Mouse (Mus musculus) neural tube, embryonic 12.5 days (tissue): Measurements from ENCODE around the gene Pdlim1. TPM values are rescaled to one million over a fixed set of nuclear protein-coding genes. Genes with fewer than 3 reads are reported as not detected.

Experiments
- ATAC-seq: fragments of 200-750 bp; cut with Nextera tagmentation; 2 replicates; pipeline ENCODE4 v1.8.0; 2017; ENCODE audit warnings: low read depth, mild to moderate bottlenecking, moderate TSS enrichment, moderate library complexity; ENCODE audit not compliant: low FRiP score
- H3K27ac ChIP-seq: fragments of 300-500 bp; sonication (generic); 2 replicates; pipeline ENCODE4 v1.5.1; 2016
- H3K27me3 ChIP-seq: fragments of 300-500 bp; sonication (generic); replicated peaks from 2 replicates; pipeline ENCODE4 v1.6.1; 2016; ENCODE audit warnings: mild to moderate bottlenecking
- H3K36me3 ChIP-seq: fragments of 300-500 bp; sonication (generic); 2 replicates; pipeline ENCODE4 v1.6.1; 2016; ENCODE audit warnings: mild to moderate bottlenecking
- H3K4me1 ChIP-seq: fragments of 300-500 bp; sonication (generic); 2 replicates; pipeline ENCODE4 v1.6.1; 2016
- H3K4me2 ChIP-seq: fragments of 300-500 bp; sonication (generic); replicated peaks from 2 replicates; pipeline ENCODE4 v1.6.1; 2016; ENCODE audit warnings: mild to moderate bottlenecking
- H3K4me3 ChIP-seq: fragments of 300-500 bp; sonication (generic); 2 replicates; pipeline ENCODE4 v1.5.1; 2016
- H3K9ac ChIP-seq: fragments of 300-500 bp; sonication (generic); 2 replicates; pipeline ENCODE4 v1.6.1; 2016; ENCODE audit warnings: mild to moderate bottlenecking
- H3K9me3 ChIP-seq: fragments of 300-500 bp; sonication (generic); 2 replicates; pipeline ENCODE4 v1.6.1; 2016; ENCODE audit warnings: mild to moderate bottlenecking
- WGBS: fragments of 180-500 bp; shearing (Covaris S2); methylation state at CpG from one replicate; pipeline ENCODE4 v1.1.7; 2016; 5-methylcytosine and 5-hydroxymethylcytosine counted together
- polyA plus RNA-seq: library from polyadenylated mRNA; unstranded; fragments of >200 nt; fragmentation: Nextera tagmentation; extraction: Ambion mirVana; gene quantifications from 2 replicates; pipeline ENCODE4 v1.2.1, GENCODE M21; 2016

Gene Pdlim1
- 81.2 and 89.2 TPM in 2 replicates for polyA plus RNA-seq

GRCm38 (mm10) chr19:40271308-40271892 is at the start of gene Pdlim1:
TSS of gene Pdlim1 (minus strand) at chr19:40271842.
- Histone ChIP-seq H3K4me3 (peak within 1 kb of the TSS; percentile 54), H3K4me2 (peak within 1 kb of the TSS; percentile 96), H3K4me1 (peaks cover 15% of the 10 kb centered on the region), H3K9me3 (no peaks in the 10 kb centered on the region), H3K36me3 (no peaks in the 10 kb centered on the region), H3K27me3 (peaks cover 30% of the 10 kb centered on the region), H3K9ac (peak within 1 kb of the TSS; percentile 56), H3K27ac (no peak within 1 kb of the TSS)
- peak; percentile 76 for ATAC-seq
- under 1% methylated on average over 54 of the region's 54 CpGs for WGBS

- H3K4me2 ChIP-seq: no peak overlapping the region
- no peak overlapping the region for H3K9ac ChIP-seq
- WGBS: 88% methylated on average over 3 of the region's 3 CpGs
- no peaks in the 10 kb centered on the region for H3K4me1 ChIP-seq
- H3K27me3 ChIP-seq: no peaks in the 10 kb centered on the region
- no peak overlapping the region for H3K4me3 ChIP-seq
- no peaks in the 10 kb centered on the region for H3K9me3 ChIP-seq
- ATAC-seq: no peak
- no peak overlapping the region for H3K27ac ChIP-seq
- peaks cover 23% of the 10 kb centered on the region; the same call in 1 of the 2 replicates for H3K36me3 ChIP-seq
These were observed 47.6 kb upstream of the Pdlim1 start for GRCm38 (mm10) chr19:40319199-40319598.

GRCm38 (mm10) chr19:40318511-40318910 is 46.9 kb upstream of the Pdlim1 start:
- H3K4me1 ChIP-seq: no peaks in the 10 kb centered on the region
- H3K9me3 ChIP-seq: no peaks in the 10 kb centered on the region
- no peak for ATAC-seq
- no peak overlapping the region for H3K4me3 ChIP-seq
- 43% methylated on average over 6 of the region's 6 CpGs for WGBS
- H3K4me2 ChIP-seq: no peak overlapping the region
- no peak overlapping the region for H3K27ac ChIP-seq
- H3K36me3 ChIP-seq: peaks cover 25% of the 10 kb centered on the region; the same call in 1 of the 2 replicates
- no peak overlapping the region for H3K9ac ChIP-seq
- no peaks in the 10 kb centered on the region for H3K27me3 ChIP-seq

- Histone ChIP-seq H3K27me3 (no peaks in the 10 kb centered on the region), H3K9ac (no peak overlapping the region), H3K4me2 (no peak overlapping the region), H3K9me3 (no peaks in the 10 kb centered on the region), H3K27ac (no peak overlapping the region), H3K4me1 (no peaks in the 10 kb centered on the region), H3K36me3 (peaks cover 25% of the 10 kb centered on the region; the same call in 1 of the 2 replicates), H3K4me3 (no peak overlapping the region)
- no peak for ATAC-seq
- 69% methylated on average over 4 of the region's 4 CpGs for WGBS
These were observed 45.4 kb upstream of the Pdlim1 start for GRCm38 (mm10) chr19:40317001-40317400.

- Histone ChIP-seq H3K4me1 (no peaks in the 10 kb centered on the region), H3K4me3 (no peak overlapping the region), H3K27ac (no peak overlapping the region), H3K9ac (no peak overlapping the region), H3K4me2 (no peak overlapping the region), H3K27me3 (no peaks in the 10 kb centered on the region), H3K9me3 (no peaks in the 10 kb centered on the region), H3K36me3 (peaks cover 35% of the 10 kb centered on the region)
- no peak for ATAC-seq
- 96% methylated on average over 11 of the region's 11 CpGs for WGBS
These were observed 42.6 kb upstream of the Pdlim1 start for GRCm38 (mm10) chr19:40314252-40314651.

GRCm38 (mm10) chr19:40311631-40312030 is 40.0 kb upstream of the Pdlim1 start:
- Histone ChIP-seq H3K9me3 (no peaks in the 10 kb centered on the region), H3K4me3 (no peak overlapping the region), H3K27ac (no peak overlapping the region), H3K4me2 (no peak overlapping the region), H3K4me1 (no peaks in the 10 kb centered on the region), H3K36me3 (peaks cover 45% of the 10 kb centered on the region), H3K27me3 (no peaks in the 10 kb centered on the region), H3K9ac (no peak overlapping the region)
- no peak for ATAC-seq
- 95% methylated on average over 8 of the region's 8 CpGs for WGBS

GRCm38 (mm10) chr19:40310410-40311130 is 38.9 kb upstream of the Pdlim1 start:
- Histone ChIP-seq H3K4me2 (no peak overlapping the region), H3K36me3 (peaks cover 36% of the 10 kb centered on the region), H3K4me3 (no peak overlapping the region), H3K9ac (no peak overlapping the region), H3K27ac (no peak overlapping the region), H3K27me3 (no peaks in the 10 kb centered on the region), H3K9me3 (no peaks in the 10 kb centered on the region), H3K4me1 (no peaks in the 10 kb centered on the region)
- ATAC-seq: no peak
- WGBS: 82% methylated on average over 15 of the region's 15 CpGs

GRCm38 (mm10) chr19:40309911-40310310 is 38.3 kb upstream of the Pdlim1 start:
- no peak for ATAC-seq
- Histone ChIP-seq H3K36me3 (peaks cover 36% of the 10 kb centered on the region), H3K27ac (no peak overlapping the region), H3K4me1 (no peaks in the 10 kb centered on the region), H3K4me3 (no peak overlapping the region), H3K4me2 (no peak overlapping the region), H3K9me3 (no peaks in the 10 kb centered on the region), H3K27me3 (no peaks in the 10 kb centered on the region), H3K9ac (no peak overlapping the region)
- 89% methylated on average over 12 of the region's 12 CpGs for WGBS

GRCm38 (mm10) chr19:40307550-40307949 is 35.9 kb upstream of the Pdlim1 start:
- Histone ChIP-seq H3K4me2 (no peak overlapping the region), H3K4me1 (no peaks in the 10 kb centered on the region), H3K27ac (no peak overlapping the region), H3K9me3 (no peaks in the 10 kb centered on the region), H3K27me3 (no peaks in the 10 kb centered on the region), H3K4me3 (no peak overlapping the region), H3K36me3 (peaks cover 33% of the 10 kb centered on the region), H3K9ac (no peak overlapping the region)
- 93% methylated on average over 7 of the region's 7 CpGs for WGBS
- no peak for ATAC-seq

GRCm38 (mm10) chr19:40306631-40307030 is 35.0 kb upstream of the Pdlim1 start:
- H3K4me2 ChIP-seq: no peak overlapping the region
- no peaks in the 10 kb centered on the region for H3K4me1 ChIP-seq
- H3K9ac ChIP-seq: no peak overlapping the region
- no peak for ATAC-seq
- no peaks in the 10 kb centered on the region for H3K9me3 ChIP-seq
- H3K36me3 ChIP-seq: peaks cover 31% of the 10 kb centered on the region
- no peak overlapping the region for H3K27ac ChIP-seq
- 78% methylated on average over 2 of the region's 2 CpGs for WGBS
- no peaks in the 10 kb centered on the region for H3K27me3 ChIP-seq
- no peak overlapping the region for H3K4me3 ChIP-seq

- no peak overlapping the region for H3K27ac ChIP-seq
- no peaks in the 10 kb centered on the region for H3K9me3 ChIP-seq
- no peak overlapping the region for H3K4me2 ChIP-seq
- WGBS: 88% methylated on average over 7 of the region's 7 CpGs
- no peaks in the 10 kb centered on the region for H3K4me1 ChIP-seq
- H3K36me3 ChIP-seq: peaks cover 20% of the 10 kb centered on the region
- H3K27me3 ChIP-seq: no peaks in the 10 kb centered on the region
- no peak overlapping the region for H3K4me3 ChIP-seq
- ATAC-seq: no peak
- H3K9ac ChIP-seq: no peak overlapping the region
These were observed 33.8 kb upstream of the Pdlim1 start for GRCm38 (mm10) chr19:40305456-40305855.

GRCm38 (mm10) chr19:40302916-40303315 is 31.3 kb upstream of the Pdlim1 start:
- Histone ChIP-seq H3K9me3 (no peaks in the 10 kb centered on the region), H3K27me3 (no peaks in the 10 kb centered on the region), H3K4me2 (no peak overlapping the region), H3K4me1 (no peaks in the 10 kb centered on the region), H3K9ac (no peak overlapping the region), H3K4me3 (no peak overlapping the region), H3K36me3 (peaks cover 7% of the 10 kb centered on the region; the same call in 1 of the 2 replicates), H3K27ac (no peak overlapping the region)
- no peak for ATAC-seq
- 88% methylated on average over 9 of the region's 9 CpGs for WGBS
